Mouse (Mus musculus): ENCODE results near the gene Dapk3. TPM values are rescaled to one million over a fixed set of nuclear protein-coding genes. Genes with fewer than 3 reads are reported as not detected.
"Not testable (repeated sequence)": the region's sequence is repeated elsewhere in the genome, so short reads cannot be mapped to it uniquely, and the experiment has no call there.

The Dapk3 gene
- polyA plus RNA-seq, 1 experiment from 2014 or later, result 19.3 TPM

DNA sequence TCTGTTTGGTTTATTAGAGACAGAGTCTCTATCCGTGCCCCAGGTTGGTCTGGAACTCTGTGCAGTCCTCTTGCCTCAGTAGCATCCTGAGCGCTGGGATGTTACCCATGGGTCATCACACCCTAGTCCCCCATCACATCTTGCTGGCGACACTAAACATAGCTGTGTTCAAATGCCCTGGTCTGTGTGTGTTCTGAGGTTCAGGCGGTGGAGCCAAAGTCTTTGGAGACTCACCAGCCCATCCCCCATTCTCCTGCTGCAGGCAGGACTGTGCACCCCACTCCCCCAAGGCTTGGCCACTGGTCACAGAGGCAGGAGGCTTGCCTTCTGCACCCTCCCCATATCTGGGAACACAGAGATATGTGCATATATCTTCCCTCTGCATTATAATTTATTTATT, 21.3 kb downstream of the Dapk3 start:
- H3K27ac ChIP-seq, result peak overlapping the region; percentile 55; the same call in 1 of the 2 replicates

DNA sequence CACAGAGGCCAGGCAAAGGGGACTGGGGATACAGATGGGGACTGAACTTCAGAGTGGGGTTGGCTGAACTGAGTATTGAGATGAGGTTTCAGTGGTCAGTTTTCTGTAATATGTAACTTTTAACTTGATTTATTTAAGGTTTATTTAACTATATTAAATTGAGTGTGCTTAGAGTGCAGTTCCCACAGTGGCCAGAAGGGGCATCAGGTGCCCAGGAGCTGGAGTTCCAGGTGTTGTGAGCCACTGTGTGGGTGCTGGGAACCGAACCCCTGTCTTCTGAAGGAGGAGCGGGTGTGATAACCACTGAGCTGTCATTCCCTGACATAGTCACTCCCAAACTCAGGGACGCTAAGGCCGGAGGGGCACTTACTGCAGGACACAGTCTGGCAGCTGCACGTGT, 27.3 kb downstream of the Dapk3 start:
- no peak overlapping the region for H3K9ac ChIP-seq
- no peaks in the 10 kb centered on the region for H3K4me1 ChIP-seq (replicated peaks)
- 77% methylated on average over 5 of the region's 5 CpGs for WGBS (ENCODE audit: insufficient replicate concordance)
- no peak overlapping the region for H3K27ac ChIP-seq
- ATAC-seq (ENCODE audit: low read depth) (no peak), DNase-seq (no peak)
- H3K4me2 ChIP-seq, result no peak overlapping the region
- H3K4me3 ChIP-seq (replicated peaks), result no peak overlapping the region
- H3K27me3 ChIP-seq, result peaks cover 21% of the 10 kb centered on the region; the same call in 1 of the 2 replicates
- 0 out of 2 replicates have a peak, but pooled peaks cover 3% of the 10 kb centered on the region for H3K9me3 ChIP-seq (replicated peaks)
- H3K36me3 ChIP-seq, result no peaks in the 10 kb centered on the region

More for the DNA sequence above, 21.3 kb downstream of the Dapk3 start:
- DNase-seq (no peak), ATAC-seq (ENCODE audit: low read depth) (no peak)
- 63% methylated on average over 4 of the region's 4 CpGs for WGBS (ENCODE audit: insufficient replicate concordance)
- H3K9me3 ChIP-seq (replicated peaks), result no peaks in the 10 kb centered on the region
- H3K9ac ChIP-seq, result no peak overlapping the region
- peaks cover 24% of the 10 kb centered on the region for H3K4me1 ChIP-seq (replicated peaks)
- H3K4me3 ChIP-seq (replicated peaks), result no peak overlapping the region
- no peak overlapping the region for H3K4me2 ChIP-seq
- peaks cover 32% of the 10 kb centered on the region for H3K27me3 ChIP-seq
- no peaks in the 10 kb centered on the region for H3K36me3 ChIP-seq

DNA sequence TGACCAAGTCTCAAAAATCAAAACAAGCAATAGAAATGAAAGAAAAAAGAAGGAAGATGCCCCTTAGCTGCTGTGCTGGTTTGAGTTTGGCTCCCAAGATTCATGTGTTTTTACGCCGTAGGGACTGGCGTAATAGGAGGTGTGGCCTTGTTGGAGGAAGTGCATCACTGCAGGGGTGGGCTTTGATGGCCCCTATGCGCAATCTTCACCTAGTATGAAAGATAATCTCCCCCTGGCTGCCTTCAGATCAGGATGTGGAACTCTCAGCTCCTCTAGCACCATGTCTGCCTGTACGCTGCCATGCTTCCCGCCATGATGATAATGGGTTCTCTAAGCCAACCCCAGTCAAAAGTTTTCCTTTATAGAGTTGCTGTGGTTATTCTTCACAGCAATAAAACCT, 33.5 kb downstream of the Dapk3 start:
- WGBS (ENCODE audit: insufficient replicate concordance), result 71% methylated on average over 6 of the region's 6 CpGs
- no peak overlapping the region for H3K4me2 ChIP-seq
- DNase-seq (no peak), ATAC-seq (ENCODE audit: low read depth) (no peak)
- H3K4me3 ChIP-seq (replicated peaks), result no peak overlapping the region
- peaks cover 14% of the 10 kb centered on the region for H3K27me3 ChIP-seq
- no peaks in the 10 kb centered on the region for H3K4me1 ChIP-seq (replicated peaks)
- H3K36me3 ChIP-seq, result no peaks in the 10 kb centered on the region
- no peak overlapping the region for H3K9ac ChIP-seq
- H3K27ac ChIP-seq, result no peak overlapping the region
- no peaks in the 10 kb centered on the region for H3K9me3 ChIP-seq (replicated peaks)

DNA sequence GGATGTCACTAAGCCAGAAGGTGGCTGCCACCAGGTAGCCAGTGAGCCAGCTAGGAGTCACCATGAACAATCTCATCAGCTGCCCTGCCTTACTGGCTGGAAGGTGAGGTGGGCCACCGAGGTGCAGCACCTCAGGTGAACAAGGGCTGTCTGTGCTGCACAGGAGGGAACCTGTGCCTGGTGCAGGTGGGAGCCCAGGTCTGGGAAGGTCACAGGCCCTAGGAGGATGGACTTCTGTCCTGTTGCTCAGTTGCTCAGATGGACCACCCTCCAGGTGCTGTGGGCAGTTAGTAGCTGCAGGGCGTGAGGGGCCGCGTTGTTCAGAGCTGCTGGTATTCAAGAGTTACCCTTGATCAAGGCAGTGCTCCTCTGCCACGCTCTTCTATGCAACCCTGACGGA, 34.0 kb downstream of the Dapk3 start:
- Histone ChIP-seq H3K4me3 (replicated peaks) (no peak overlapping the region), H3K27ac (no peak overlapping the region), H3K4me1 (replicated peaks) (peaks cover 4% of the 10 kb centered on the region; the same call in 1 of the 2 replicates), H3K27me3 (peaks cover 14% of the 10 kb centered on the region), H3K4me2 (no peak overlapping the region), H3K9ac (no peak overlapping the region), H3K9me3 (replicated peaks) (no peaks in the 10 kb centered on the region), H3K36me3 (no peaks in the 10 kb centered on the region)
- DNase-seq, result no peak
- WGBS (ENCODE audit: insufficient replicate concordance), result 65% methylated on average over 6 of the region's 6 CpGs
- ATAC-seq (ENCODE audit: low read depth), result no peak

DNA sequence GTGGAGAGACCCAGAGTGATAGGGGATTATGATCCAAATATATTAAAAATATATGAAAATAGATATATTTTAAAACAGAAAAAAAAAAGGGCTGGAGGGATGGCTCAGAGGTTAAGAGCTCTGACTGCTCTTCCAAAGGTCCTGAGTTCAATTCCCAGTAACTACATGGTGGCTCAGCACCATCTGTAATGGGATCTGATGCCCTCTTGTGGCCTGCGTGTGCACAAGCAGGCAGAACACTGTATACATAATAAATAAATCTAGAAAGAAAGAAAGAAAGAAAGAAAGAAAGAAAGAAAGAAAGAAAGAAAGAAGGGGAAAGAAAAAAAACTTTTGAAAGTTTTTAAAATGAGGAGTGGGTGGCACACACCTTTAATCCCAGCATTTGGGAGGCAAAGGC, 34.5 kb downstream of the Dapk3 start:
- not testable (repeated sequence) for H3K36me3 ChIP-seq; H3K27ac ChIP-seq; H3K9ac ChIP-seq; ATAC-seq (ENCODE audit: low read depth); H3K4me1 ChIP-seq (replicated peaks); DNase-seq; H3K9me3 ChIP-seq (replicated peaks); H3K4me2 ChIP-seq; H3K4me3 ChIP-seq (replicated peaks)
- WGBS (ENCODE audit: insufficient replicate concordance), result 10% methylated on average over 1 of the region's 1 CpGs
- H3K27me3 ChIP-seq, result peaks cover 14% of the 10 kb centered on the region

DNA sequence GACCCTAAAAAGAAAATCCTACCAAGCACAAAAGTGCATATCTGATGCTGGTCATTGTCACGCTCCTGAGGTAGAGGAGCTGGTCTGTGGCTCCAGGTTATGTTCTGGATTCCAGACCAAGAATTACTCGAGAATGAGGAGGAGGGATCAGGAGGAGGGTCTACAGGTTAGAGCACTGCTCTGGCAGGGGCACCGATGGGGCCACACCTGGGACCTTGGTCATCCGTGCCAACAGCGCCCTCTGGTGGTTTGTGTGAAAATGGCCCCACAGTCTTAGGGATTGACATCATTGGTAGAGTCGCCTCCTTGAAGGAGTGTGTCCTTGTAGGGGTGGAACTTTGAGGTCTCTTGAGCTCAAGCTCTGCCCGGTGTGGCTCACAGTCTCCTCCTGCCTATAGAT, 35.2 kb downstream of the Dapk3 start:
- Histone ChIP-seq H3K4me3 (replicated peaks) (no peak overlapping the region), H3K4me1 (replicated peaks) (peaks cover 4% of the 10 kb centered on the region; the same call in 1 of the 2 replicates), H3K27ac (no peak overlapping the region), H3K9ac (no peak overlapping the region), H3K9me3 (replicated peaks) (no peaks in the 10 kb centered on the region), H3K4me2 (no peak overlapping the region), H3K36me3 (no peaks in the 10 kb centered on the region), H3K27me3 (peaks cover 14% of the 10 kb centered on the region)
- WGBS (ENCODE audit: insufficient replicate concordance), result 18% methylated on average over 7 of the region's 7 CpGs
- ATAC-seq (ENCODE audit: low read depth) (peak; percentile 57; the same call in 1 of the 2 replicates), DNase-seq (peak; percentile 62)

DNA sequence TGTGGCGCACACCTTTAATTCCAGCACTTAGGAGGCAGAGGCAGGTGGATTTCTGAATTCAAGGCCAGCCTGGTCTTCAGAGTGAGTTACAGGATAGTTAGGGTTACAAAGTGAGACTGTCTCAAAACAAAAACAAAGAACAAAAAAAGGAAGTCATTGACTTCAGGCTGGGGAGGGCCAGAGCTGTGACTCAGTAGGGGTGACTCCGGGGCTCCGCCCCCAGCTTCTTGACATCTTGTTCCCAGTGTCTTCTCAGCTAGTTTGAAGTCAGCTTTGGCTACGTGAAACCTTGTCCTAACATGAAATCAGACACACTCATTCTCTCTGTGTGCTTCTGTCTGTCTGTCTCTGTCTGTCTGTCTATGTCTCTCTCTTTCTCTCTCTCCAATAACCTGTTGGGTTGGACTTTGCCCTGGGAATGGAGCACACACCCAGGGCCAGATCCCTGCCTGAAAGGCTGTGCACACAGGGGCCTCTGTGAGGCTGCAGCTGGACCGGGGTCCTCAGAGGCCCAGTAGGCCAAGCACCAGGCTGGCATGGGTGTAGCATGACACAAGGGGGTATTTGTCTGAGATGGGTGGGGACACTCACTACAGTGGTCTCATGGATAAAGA, 38.7 kb downstream of the Dapk3 start:
- Histone ChIP-seq H3K4me1 (replicated peaks) (peaks cover 4% of the 10 kb centered on the region; the same call in 1 of the 2 replicates), H3K9me3 (replicated peaks) (no peaks in the 10 kb centered on the region), H3K9ac (no peak overlapping the region), H3K27ac (no peak overlapping the region), H3K4me3 (replicated peaks) (no peak overlapping the region), H3K27me3 (peaks cover 15% of the 10 kb centered on the region), H3K4me2 (no peak overlapping the region), H3K36me3 (no peaks in the 10 kb centered on the region)
- no peak; the same call in 1 of the 2 replicates for ATAC-seq (ENCODE audit: low read depth)
- no peak for DNase-seq
- 56% methylated on average over 5 of the region's 5 CpGs for whole genome bisulfite sequencing (ENCODE audit: insufficient replicate concordance)

DNA sequence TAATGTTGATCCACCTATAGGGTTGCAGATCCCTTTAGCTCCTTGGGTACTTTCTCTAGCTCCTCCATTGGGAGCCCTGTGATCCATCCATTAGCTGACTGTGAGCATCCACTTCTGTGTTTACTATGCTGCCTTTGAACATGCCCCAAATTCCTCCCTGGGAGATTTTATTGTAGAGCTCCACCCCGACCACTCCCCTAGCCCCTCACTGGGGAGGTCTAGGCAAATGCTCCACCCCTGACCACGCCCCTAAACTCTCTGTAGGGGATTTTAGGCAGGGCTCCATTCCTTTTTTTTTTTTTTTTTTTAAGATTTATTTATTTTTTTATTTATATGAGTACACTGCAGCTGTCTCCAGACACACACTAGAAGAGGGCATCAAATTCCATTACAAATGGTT, 40.9 kb downstream of the Dapk3 start:
- H3K4me1 ChIP-seq (replicated peaks); H3K9me3 ChIP-seq (replicated peaks); DNase-seq; H3K4me3 ChIP-seq (replicated peaks); H3K4me2 ChIP-seq; ATAC-seq (ENCODE audit: low read depth); H3K9ac ChIP-seq; H3K27ac ChIP-seq; H3K36me3 ChIP-seq: not testable (repeated sequence)
- WGBS (ENCODE audit: insufficient replicate concordance), result 49% methylated on average over 2 of the region's 2 CpGs
- H3K27me3 ChIP-seq, result peaks cover 23% of the 10 kb centered on the region

DNA sequence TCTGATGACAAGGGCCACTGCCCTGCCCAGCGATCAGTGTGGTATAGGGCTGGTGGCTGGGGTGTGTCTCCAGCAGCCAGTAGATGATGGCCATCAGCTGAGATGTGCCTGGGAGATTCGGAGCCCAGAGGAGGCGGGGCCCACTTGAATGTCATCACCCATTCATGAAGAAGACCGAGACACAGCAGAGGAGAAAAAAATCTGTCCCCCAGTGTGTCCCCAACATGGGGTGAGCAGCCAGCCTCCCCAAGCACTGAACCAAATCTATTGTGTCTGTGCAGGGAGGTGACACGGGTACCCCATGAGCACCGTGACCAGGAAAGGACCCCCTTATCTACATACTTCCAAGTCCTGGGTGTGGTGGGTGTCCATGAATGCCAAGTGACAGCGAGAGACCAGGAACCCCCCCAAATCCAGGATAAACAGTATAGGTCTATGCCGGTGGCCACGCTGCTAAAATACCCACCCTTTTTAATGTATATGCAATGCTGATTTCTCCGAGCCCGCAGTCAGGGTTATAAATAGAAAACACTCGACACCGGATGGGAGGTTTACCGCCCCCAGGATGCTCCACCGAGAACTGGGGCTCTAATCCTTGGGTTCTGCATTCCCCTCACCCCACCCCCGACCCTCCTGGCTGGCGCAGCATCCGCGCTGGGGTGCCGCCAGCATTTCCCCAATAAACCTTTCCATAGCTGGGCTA, 47.1 kb downstream of the Dapk3 start:
- Histone ChIP-seq H3K4me2 (no peak overlapping the region), H3K4me1 (replicated peaks) (peaks cover 26% of the 10 kb centered on the region), H3K27me3 (peaks cover 62% of the 10 kb centered on the region), H3K9me3 (replicated peaks) (no peaks in the 10 kb centered on the region), H3K27ac (no peak overlapping the region), H3K4me3 (replicated peaks) (no peak overlapping the region), H3K9ac (no peak overlapping the region), H3K36me3 (no peaks in the 10 kb centered on the region)
- WGBS (ENCODE audit: insufficient replicate concordance), result 7% methylated on average over 20 of the region's 20 CpGs
- DNase-seq (no peak), ATAC-seq (ENCODE audit: low read depth) (no peak)

DNA sequence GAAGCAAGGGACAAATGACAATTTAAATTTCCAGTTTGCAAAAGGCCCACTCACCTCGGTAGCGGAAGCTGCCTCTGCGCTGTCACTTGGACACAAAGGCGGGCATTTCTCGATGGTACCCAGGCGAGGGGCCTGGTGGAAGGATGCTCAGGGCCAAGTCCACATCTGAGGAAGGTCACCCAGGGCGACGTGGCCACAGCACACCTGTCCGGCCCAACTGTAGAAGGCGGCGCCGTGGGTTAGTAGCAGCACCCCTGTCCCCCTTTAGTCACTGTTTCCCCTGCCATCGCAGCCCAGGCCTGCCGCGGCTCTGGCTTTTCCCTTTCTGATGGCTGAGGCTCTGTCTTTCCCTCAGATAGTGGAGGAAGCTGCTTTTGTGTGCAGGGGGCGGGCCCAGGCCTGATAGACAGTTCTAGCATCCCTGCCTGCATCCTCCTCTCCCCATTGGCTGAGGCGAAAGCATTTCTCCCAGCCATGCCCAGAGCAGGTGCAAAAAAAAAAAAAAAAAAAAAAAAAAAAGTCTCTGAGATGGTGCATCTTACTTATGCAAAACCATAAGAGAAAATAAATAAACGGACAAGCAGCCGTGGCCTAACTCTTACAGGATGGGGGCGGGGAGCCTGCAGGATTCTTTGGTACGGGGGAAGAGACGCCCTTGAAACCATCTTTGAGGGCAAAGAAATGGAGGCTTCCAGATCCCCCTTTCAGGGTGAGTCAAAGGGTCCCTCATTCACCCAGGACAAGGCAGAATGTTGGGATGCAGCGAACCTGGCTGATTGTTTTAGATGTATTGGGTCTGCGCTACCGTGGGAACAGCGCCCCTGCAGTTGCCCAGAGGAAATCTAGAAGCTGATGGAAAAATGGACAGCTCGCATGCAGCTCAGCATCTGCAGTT, 47.9 kb downstream of the Dapk3 start, which contains the start of gene Atcay:
Gene Atcay (minus strand): TSS at position 396 of the 895 bp plus-strand sequence.
- Histone ChIP-seq H3K36me3 (no peaks in the 10 kb centered on the region), H3K9ac (no peak within 1 kb of the TSS), H3K4me1 (replicated peaks) (peaks cover 26% of the 10 kb centered on the region), H3K4me2 (no peak within 1 kb of the TSS), H3K27me3 (peaks cover 62% of the 10 kb centered on the region), H3K27ac (no peak within 1 kb of the TSS), H3K4me3 (replicated peaks) (no peak within 1 kb of the TSS), H3K9me3 (replicated peaks) (no peaks in the 10 kb centered on the region)
- ATAC-seq (ENCODE audit: low read depth) (no peak), DNase-seq (no peak)
- 13% methylated on average over 27 of the region's 27 CpGs for WGBS (ENCODE audit: insufficient replicate concordance)

DNA sequence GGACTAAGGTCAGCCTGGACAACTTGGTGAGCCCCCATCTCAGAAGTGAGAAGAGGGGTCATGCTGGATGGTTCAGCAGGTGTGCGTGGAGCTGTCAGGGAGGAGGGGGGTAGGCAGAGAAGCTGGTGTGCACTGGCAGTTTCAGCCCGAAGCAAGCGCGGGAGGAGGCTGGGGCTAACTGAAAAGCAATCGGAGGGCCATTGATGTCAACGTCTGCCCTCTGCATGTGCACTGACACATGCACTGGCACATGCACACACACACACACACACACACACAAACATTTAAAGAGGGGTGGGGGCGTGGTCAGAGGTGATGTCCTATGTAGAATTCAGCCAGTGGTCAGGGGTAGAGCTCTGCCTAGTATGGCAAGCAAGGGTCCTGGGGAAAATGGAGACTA, 48.6 kb downstream of the Dapk3 start:
- H3K9ac ChIP-seq, result no peak overlapping the region
- no peak for ATAC-seq (ENCODE audit: low read depth)
- H3K4me2 ChIP-seq, result no peak overlapping the region
- DNase-seq, result no peak
- H3K27me3 ChIP-seq, result peaks cover 59% of the 10 kb centered on the region
- no peaks in the 10 kb centered on the region for H3K9me3 ChIP-seq (replicated peaks)
- H3K27ac ChIP-seq, result no peak overlapping the region
- 52% methylated on average over 7 of the region's 7 CpGs for WGBS (ENCODE audit: insufficient replicate concordance)
- H3K4me3 ChIP-seq (replicated peaks), result no peak overlapping the region
- peaks cover 26% of the 10 kb centered on the region for H3K4me1 ChIP-seq (replicated peaks)
- H3K36me3 ChIP-seq, result no peaks in the 10 kb centered on the region
